Mouse (Mus musculus) forebrain, embryonic 12.5 days (tissue): ENCODE measurements at regions not wholly inside any gene's neighbourhood (a gene's known extent, or its start where the extent isn't known, plus 50 kb on each side); places are given as distances from the start of the nearest gene placed in this dataset.
"Not testable (repeated sequence)": the region's sequence is repeated elsewhere in the genome, so short reads cannot be mapped to it uniquely, and the experiment has no call there.

Experiments used
- ATAC-seq: fragments of 200-750 bp; cut with Nextera tagmentation; 2 replicates; pipeline ENCODE4 v1.8.0; 2017; ENCODE audit warnings: moderate TSS enrichment; ENCODE audit not compliant: low FRiP score
- H3K27ac ChIP-seq: fragments of 300-500 bp; sonication (generic); 2 replicates; pipeline ENCODE4 v1.5.1; 2016; ENCODE audit warnings: mild to moderate bottlenecking
- H3K27me3 ChIP-seq: fragments of 300-500 bp; sonication (generic); 2 replicates; pipeline ENCODE4 v1.6.1; 2016; ENCODE audit warnings: mild to moderate bottlenecking
- H3K36me3 ChIP-seq: fragments of 300-500 bp; sonication (generic); replicated peaks from 2 replicates; pipeline ENCODE4 v1.6.1; 2016; ENCODE audit warnings: mild to moderate bottlenecking
- H3K4me1 ChIP-seq: fragments of 300-500 bp; sonication (generic); 2 replicates; pipeline ENCODE4 v1.6.1; 2016
- H3K4me2 ChIP-seq: fragments of 300-500 bp; sonication (generic); 2 replicates; pipeline ENCODE4 v1.6.1; 2016; ENCODE audit warnings: mild to moderate bottlenecking, moderate library complexity
- H3K4me3 ChIP-seq: fragments of 300-500 bp; sonication (generic); replicated peaks from 2 replicates; pipeline ENCODE4 v1.5.1; 2016; ENCODE audit warnings: mild to moderate bottlenecking
- H3K9ac ChIP-seq: fragments of 300-500 bp; sonication (generic); 2 replicates; pipeline ENCODE4 v1.6.1; 2016; ENCODE audit warnings: mild to moderate bottlenecking
- H3K9me3 ChIP-seq: fragments of 300-500 bp; sonication (generic); 2 replicates; pipeline ENCODE4 v1.6.1; 2016
- WGBS: fragments of 180-500 bp; shearing (Covaris S2); methylation state at CpG from one replicate; pipeline ENCODE4 v1.1.7; 2016; 5-methylcytosine and 5-hydroxymethylcytosine counted together

DNA sequence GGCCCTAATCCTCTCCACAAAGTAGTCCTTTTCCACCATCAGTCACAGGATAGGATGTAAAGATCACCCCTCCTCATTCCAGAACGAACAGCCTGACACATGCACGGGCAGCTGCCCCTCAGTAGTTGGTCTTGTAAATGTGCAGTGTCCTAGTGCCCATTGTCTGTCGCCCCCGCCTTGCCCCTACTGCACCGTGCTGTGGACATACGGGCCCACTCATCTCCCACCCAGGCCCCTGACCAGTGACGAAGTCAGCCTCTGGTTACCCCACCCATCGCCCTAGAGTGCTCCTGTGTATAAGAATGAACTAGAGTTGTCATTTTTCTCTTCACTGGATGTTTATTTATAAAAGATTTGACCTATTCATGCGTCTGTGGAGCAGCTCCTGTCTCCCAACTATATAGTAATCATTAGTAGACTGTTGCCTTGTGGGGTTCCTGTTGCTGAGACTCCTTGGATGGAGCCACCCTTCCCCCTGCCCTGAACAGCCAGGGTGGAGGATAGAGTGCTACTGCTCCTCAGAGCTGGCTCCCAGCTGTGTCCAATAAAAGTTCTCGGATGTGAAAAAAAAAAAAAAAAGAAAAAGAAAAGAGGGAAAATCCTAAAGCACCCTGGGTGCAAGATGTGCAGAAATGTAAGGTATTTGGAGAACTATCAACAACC, 64.0 kb upstream of the Trim24 start:
- 85% methylated on average over 1 of the region's 10 CpGs for WGBS
- not testable (repeated sequence) for H3K4me3 ChIP-seq, H3K27me3 ChIP-seq, H3K9ac ChIP-seq, H3K27ac ChIP-seq, H3K36me3 ChIP-seq, H3K4me1 ChIP-seq, H3K4me2 ChIP-seq, H3K9me3 ChIP-seq
- peak; percentile 53; the same call in 1 of the 2 replicates for ATAC-seq

DNA sequence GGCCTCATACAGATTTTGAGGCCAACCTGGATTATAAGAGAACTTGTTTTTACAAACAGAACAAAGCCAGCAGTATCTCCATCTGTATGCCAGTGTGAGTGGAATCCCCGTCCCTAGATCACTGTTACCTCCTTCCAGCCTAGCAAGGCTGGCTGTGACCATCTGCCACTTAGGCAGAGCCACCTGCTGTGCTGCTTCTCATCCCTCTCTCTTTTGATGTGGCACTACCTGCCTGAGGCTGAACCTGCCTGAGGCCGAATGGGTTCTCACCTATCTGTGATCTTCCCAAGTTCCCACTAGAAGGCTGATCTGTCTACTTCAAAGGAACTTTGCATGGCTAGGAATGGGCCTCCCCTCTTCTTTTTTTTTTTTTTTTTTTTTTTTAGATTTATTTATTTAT, 55.4 kb upstream of the Trim24 start:
- H3K36me3 ChIP-seq, H3K9me3 ChIP-seq, H3K4me1 ChIP-seq, H3K27me3 ChIP-seq, ATAC-seq, H3K4me3 ChIP-seq, H3K27ac ChIP-seq, H3K4me2 ChIP-seq, H3K9ac ChIP-seq: not testable (repeated sequence)
- WGBS: 79% methylated on average over 2 of the region's 2 CpGs
